Mouse (Mus musculus) gastrocnemius, postnatal 36 days (tissue): ENCODE data around the gene Lrrc36. TPM values are rescaled to one million over a fixed set of nuclear protein-coding genes. Genes with fewer than 3 reads are reported as not detected.

Experiments
- DNase-seq, 2 experiments: peaks; one replicate each; pipeline ENCODE4 v3.0.0; 2022
- intact Hi-C: fragments of 180-260 bp; cut with DNase I; formaldehyde crosslinking; loops from one replicate; pipeline ENCODE4 v1.15.1; 2025
- total RNA-seq, 2 experiments: library from RNA; stranded (reverse); gene quantifications; 2 replicates each; pipeline ENCODE4 v1.2.3; 2021

The Lrrc36 gene
- total RNA-seq, 2 experiments from 2014 or later = 0.54 to 0.71 TPM

GRCm38 (mm10) chr8:105426878-105427277, 13.5 kb downstream of the Lrrc36 start:
- no peak for DNase-seq
- intact Hi-C loops = no loop called here

GRCm38 (mm10) chr8:105431743-105432515, 18.6 kb downstream of the Lrrc36 start:
- intact Hi-C loops = loop anchor here (1.0 kb wide), 1 partner anchor 11 kb away; no protein-coding TSS in a partner anchor

GRCm38 (mm10) chr8:105433021-105433420, 19.6 kb downstream of the Lrrc36 start:
- DNase-seq = no peak
- intact Hi-C loops = no loop called here

More at GRCm38 (mm10) chr8:105431743-105432515, 18.6 kb downstream of the Lrrc36 start:
- no peak for DNase-seq

- intact Hi-C loops = no loop called here
- no peak for DNase-seq
These were observed 20.1 kb downstream of the Lrrc36 start for GRCm38 (mm10) chr8:105433511-105433910.

- intact Hi-C loops = no loop called here
- DNase-seq = no peak
These were observed 20.8 kb downstream of the Lrrc36 start for GRCm38 (mm10) chr8:105434136-105434535.

- intact Hi-C loops = no loop called here
- no peak for DNase-seq
These were observed 22.8 kb downstream of the Lrrc36 start for GRCm38 (mm10) chr8:105436218-105436617.

- no peak for DNase-seq
- intact Hi-C loops = no loop called here
These were observed 23.8 kb downstream of the Lrrc36 start for GRCm38 (mm10) chr8:105437078-105437748.

GRCm38 (mm10) chr8:105438865-105439264, 25.5 kb downstream of the Lrrc36 start:
- peak in 1 of 2 experiments; percentile 21 for DNase-seq
- intact Hi-C loops = no loop called here

- DNase-seq = no peak
- intact Hi-C loops = loop anchor here (5.0 kb wide), 1 partner anchor 36 kb away; no protein-coding TSS in a partner anchor
These were observed 28.1 kb downstream of the Lrrc36 start for GRCm38 (mm10) chr8:105441433-105441832.

- intact Hi-C loops = loop anchor here (5.0 kb wide), 1 partner anchor 35 kb away; no protein-coding TSS in a partner anchor
- no peak for DNase-seq
These were observed 29.3 kb downstream of the Lrrc36 start for GRCm38 (mm10) chr8:105442661-105443060.

- DNase-seq = no peak
- intact Hi-C loops = no loop called here
These were observed 32.1 kb downstream of the Lrrc36 start for GRCm38 (mm10) chr8:105445296-105446126.

- no peak for DNase-seq
- intact Hi-C loops = no loop called here
These were observed 32.8 kb downstream of the Lrrc36 start for GRCm38 (mm10) chr8:105446127-105446552.

GRCm38 (mm10) chr8:105448188-105448587, 34.8 kb downstream of the Lrrc36 start:
- intact Hi-C loops = no loop called here
- no peak for DNase-seq

GRCm38 (mm10) chr8:105448596-105448995, 35.2 kb downstream of the Lrrc36 start:
- intact Hi-C loops = no loop called here
- no peak for DNase-seq

GRCm38 (mm10) chr8:105450977-105451376, 37.6 kb downstream of the Lrrc36 start:
- intact Hi-C loops = no loop called here
- no peak for DNase-seq

- intact Hi-C loops = no loop called here
- no peak for DNase-seq
These were observed 38.7 kb downstream of the Lrrc36 start for GRCm38 (mm10) chr8:105451903-105452603.

GRCm38 (mm10) chr8:105453296-105453695, 39.9 kb downstream of the Lrrc36 start:
- no peak for DNase-seq
- intact Hi-C loops = no loop called here

- no peak for DNase-seq
- intact Hi-C loops = no loop called here
These were observed 40.7 kb downstream of the Lrrc36 start for GRCm38 (mm10) chr8:105454088-105454487.

- intact Hi-C loops = no loop called here
- no peak for DNase-seq
These were observed 41.8 kb downstream of the Lrrc36 start for GRCm38 (mm10) chr8:105455218-105455617.
